Mouse (Mus musculus) CH12.LX (cell line): Measurements from ENCODE around the gene Smtnl2. TPM values are rescaled to one million over a fixed set of nuclear protein-coding genes. Genes with fewer than 3 reads are reported as not detected.
A peak's percentile ranks its signal among the peaks of the same experiment; 100 is the strongest.

Source experiments
- DNase-seq: peaks from one replicate; pipeline ENCODE4 v3.0.0-alpha.2; 2013; ENCODE audit errors: extremely low read depth
- H3K27ac ChIP-seq: 2 replicates; pipeline ENCODE4 v1.5.1; 2012; ENCODE audit warnings: low read depth, mild to moderate bottlenecking, control low read depth, moderate library complexity; ENCODE audit not compliant: insufficient read depth
- H3K27me3 ChIP-seq: replicated peaks from 2 replicates; pipeline ENCODE3; 2012; ENCODE audit warnings: inconsistent platforms
- H3K36me3 ChIP-seq, 2 experiments: replicated peaks in 1 of 2; 2 replicates each; pipeline versions ENCODE3 to v1.6.1; 2012; ENCODE audit warnings: inconsistent platforms in 1 of 2, low read length in 1 of 2, mild to moderate bottlenecking in 1 of 2, mixed read lengths in 1 of 2, moderate library complexity in 1 of 2; ENCODE audit not compliant: control insufficient read depth in 1 of 2, insufficient read depth in 1 of 2
- H3K4me1 ChIP-seq, 2 experiments: 2 replicates each; pipeline ENCODE4 v1.6.1; 2012; ENCODE audit warnings: inconsistent platforms in 1 of 2, moderate library complexity in 1 of 2; ENCODE audit not compliant: insufficient read depth in 2 of 2, control insufficient read depth in 1 of 2
- H3K4me2 ChIP-seq: 2 replicates; pipeline ENCODE4 v1.6.1; 2012; ENCODE audit warnings: low read depth, mild to moderate bottlenecking, control low read depth; ENCODE audit not compliant: poor library complexity, insufficient read depth, severe bottlenecking
- H3K4me3 ChIP-seq, 3 experiments: fragments of 150-350 bp in 1 of 3; sonication (generic) in 1 of 3; replicated peaks in 1 of 3; 2 replicates each; pipeline versions ENCODE3 to v1.5.1; 2011 to 2012; ENCODE audit warnings: low read depth in 2 of 3, low read length in 2 of 3, mild to moderate bottlenecking in 2 of 3, moderate library complexity in 2 of 3, control low read depth in 1 of 3, improper control_type of control experiment in 1 of 3, inconsistent platforms in 1 of 3, mixed read lengths in 1 of 3; ENCODE audit not compliant: poor library complexity in 1 of 3
- H3K79me2 ChIP-seq: replicated peaks from 2 replicates; pipeline ENCODE4 v1.6.1; 2012; ENCODE audit warnings: mild to moderate bottlenecking, moderate library complexity; ENCODE audit not compliant: control insufficient read depth, poor library complexity, insufficient read depth, severe bottlenecking; ENCODE audit errors: extremely low read depth
- H3K9ac ChIP-seq: 2 replicates; pipeline ENCODE4 v1.6.1; 2012; ENCODE audit warnings: low read depth, mild to moderate bottlenecking, control low read depth, moderate library complexity; ENCODE audit not compliant: insufficient read depth
- H3K9me3 ChIP-seq: replicated peaks from 2 replicates; pipeline ENCODE3; 2012; ENCODE audit warnings: low read length, inconsistent platforms, mixed read lengths
- CHD2 ChIP-seq: IDR thresholded peaks from 2 replicates; pipeline ENCODE4 v1.6.1; 2011; ENCODE audit warnings: low read length, improper control_type of control experiment
- CTCF ChIP-seq, 2 experiments: IDR thresholded peaks in 1 of 2; conservative IDR thresholded peaks in 1 of 2; 2 replicates each; pipeline ENCODE4 v1.5.1; 2011 to 2012; ENCODE audit warnings: low read depth in 2 of 2, low read length in 2 of 2, improper control_type of control experiment in 1 of 2, inconsistent platforms in 1 of 2, mild to moderate bottlenecking in 1 of 2, moderate library complexity in 1 of 2
- ETS1 ChIP-seq: conservative IDR thresholded peaks from 2 replicates; pipeline ENCODE4 v1.6.1; 2012; ENCODE audit warnings: low read depth, mild to moderate bottlenecking, inconsistent platforms, low read length, improper control_type of control experiment, moderate library complexity
- IRF4 ChIP-seq: IDR thresholded peaks from 2 replicates; pipeline ENCODE4 v1.6.1; 2014; ENCODE audit warnings: low read depth, mild to moderate bottlenecking, inconsistent platforms, low read length, improper control_type of control experiment
- JUN ChIP-seq: IDR thresholded peaks from 2 replicates; pipeline ENCODE4 v1.6.1; 2011; ENCODE audit warnings: low read depth, mild to moderate bottlenecking, low read length, improper control_type of control experiment, moderate library complexity; ENCODE audit not compliant: insufficient read depth
- MYC ChIP-seq: IDR thresholded peaks from 2 replicates; pipeline ENCODE4 v1.6.1; 2011; ENCODE audit warnings: low read depth, mild to moderate bottlenecking, improper control_type of control experiment, low read length
- NRF1 ChIP-seq: IDR thresholded peaks from 2 replicates; pipeline ENCODE4 v1.6.1; 2014; ENCODE audit warnings: low read depth, mild to moderate bottlenecking, inconsistent platforms, low read length, improper control_type of control experiment, moderate library complexity
- POLR2AphosphoS2 ChIP-seq: IDR thresholded peaks from 2 replicates; pipeline ENCODE4 v1.6.1; 2011; ENCODE audit warnings: low read depth, low read length, improper control_type of control experiment
- RCOR1 ChIP-seq: conservative IDR thresholded peaks from 2 replicates; pipeline ENCODE4 v1.6.1; 2012; ENCODE audit warnings: low read depth, mild to moderate bottlenecking, inconsistent platforms, low read length, improper control_type of control experiment
- SIN3A ChIP-seq: IDR thresholded peaks from 2 replicates; pipeline ENCODE4 v1.6.1; 2012; ENCODE audit warnings: low read length, improper control_type of control experiment, inconsistent platforms
- TCF12 ChIP-seq: IDR thresholded peaks from 2 replicates; pipeline ENCODE4 v1.6.1; 2014; ENCODE audit warnings: low read depth, mild to moderate bottlenecking, inconsistent platforms, low read length, improper control_type of control experiment
- USF1 ChIP-seq: IDR thresholded peaks from 2 replicates; pipeline ENCODE4 v1.6.1; 2014; ENCODE audit warnings: low read depth, mild to moderate bottlenecking, inconsistent platforms, low read length, improper control_type of control experiment
- ZC3H11A ChIP-seq: IDR thresholded peaks from 2 replicates; pipeline ENCODE4 v1.6.1; 2012; ENCODE audit warnings: low read depth, mild to moderate bottlenecking, inconsistent platforms, low read length, improper control_type of control experiment
- dilution Hi-C: fragments of 300-500 bp; cut with MboI; formaldehyde crosslinking; loops from 2 replicates; pipeline ENCODE4 v1.14.3; 2020; ENCODE audit warnings: low sequenced_read_pairs; ENCODE audit not compliant: extremely low pct_unique_long_range_greater_than_20kb, extremely low pct_ligation_motif_present
- in situ Hi-C: fragments of 300-500 bp; cut with MboI; formaldehyde crosslinking; loops from 3 replicates; pipeline ENCODE4 v1.14.3; 2019; ENCODE audit warnings: low sequenced_read_pairs, low pct_ligation_motif_present, low pct_unique_long_range_greater_than_20kb, mixed read lengths
- polyA plus RNA-seq: library from polyadenylated mRNA; unstranded; fragments of >175 nt; gene quantifications from 2 replicates; pipeline ENCODE4 v1.2.1, GENCODE M21; 2012; ENCODE audit warnings: low read depth; ENCODE audit not compliant: insufficient read length
- total RNA-seq, 2 experiments: library from RNA; depleted of rRNA; stranded (reverse); fragments of 300-350 nt in 1 of 2; fragments of >200 nt in 1 of 2; gene quantifications; 2 replicates each; pipeline ENCODE4 v1.2.3; 2012 to 2014

The Smtnl2 gene
- total and polyA plus RNA-seq, 3 experiments: 0.47 TPM; not detected in 1

- no peak overlapping the region for H3K4me2 ChIP-seq
- no peak overlapping the region for H3K4me3 ChIP-seq
- H3K79me2 ChIP-seq: no peaks in the 10 kb centered on the region
- DNase-seq: no peak
- H3K4me1 ChIP-seq: no peaks in the 10 kb centered on the region
- peaks cover 75% of the 10 kb centered on the region for H3K27me3 ChIP-seq
- dilution Hi-C loops: no loop called here
- no peaks in the 10 kb centered on the region for H3K36me3 ChIP-seq
- TF ChIP-seq USF1 (no peak), NRF1 (no peak)
- TF ChIP-seq, all 38 proteins: peak for 0
- Histone ChIP-seq H3K9ac (no peak overlapping the region), H3K27ac (no peak overlapping the region), H3K9me3 (peaks cover 17% of the 10 kb centered on the region)
- in situ Hi-C loops: no loop called here
Observed at GRCm38 (mm10) chr11:72378222-72378621, 33.3 kb downstream of the Smtnl2 start.

GRCm38 (mm10) chr11:72376562-72376961 lies 35.0 kb downstream of the Smtnl2 start:
- Histone ChIP-seq H3K27me3 (peaks cover 76% of the 10 kb centered on the region), H3K4me3 (no peak overlapping the region), H3K27ac (no peak overlapping the region), H3K4me1 (no peaks in the 10 kb centered on the region), H3K79me2 (no peaks in the 10 kb centered on the region), H3K9me3 (peaks cover 15% of the 10 kb centered on the region), H3K9ac (no peak overlapping the region), H3K4me2 (no peak overlapping the region), H3K36me3 (no peaks in the 10 kb centered on the region)
- in situ Hi-C loops (no loop called here), dilution Hi-C loops (no loop called here)
- no peak for TF ChIP-seq TCF12
- no peak for TF ChIP-seq ZC3H11A
- TF ChIP-seq RCOR1: no peak
- no peak for TF ChIP-seq ETS1
- no peak for TF ChIP-seq JUN
- no peak for DNase-seq

DNA sequence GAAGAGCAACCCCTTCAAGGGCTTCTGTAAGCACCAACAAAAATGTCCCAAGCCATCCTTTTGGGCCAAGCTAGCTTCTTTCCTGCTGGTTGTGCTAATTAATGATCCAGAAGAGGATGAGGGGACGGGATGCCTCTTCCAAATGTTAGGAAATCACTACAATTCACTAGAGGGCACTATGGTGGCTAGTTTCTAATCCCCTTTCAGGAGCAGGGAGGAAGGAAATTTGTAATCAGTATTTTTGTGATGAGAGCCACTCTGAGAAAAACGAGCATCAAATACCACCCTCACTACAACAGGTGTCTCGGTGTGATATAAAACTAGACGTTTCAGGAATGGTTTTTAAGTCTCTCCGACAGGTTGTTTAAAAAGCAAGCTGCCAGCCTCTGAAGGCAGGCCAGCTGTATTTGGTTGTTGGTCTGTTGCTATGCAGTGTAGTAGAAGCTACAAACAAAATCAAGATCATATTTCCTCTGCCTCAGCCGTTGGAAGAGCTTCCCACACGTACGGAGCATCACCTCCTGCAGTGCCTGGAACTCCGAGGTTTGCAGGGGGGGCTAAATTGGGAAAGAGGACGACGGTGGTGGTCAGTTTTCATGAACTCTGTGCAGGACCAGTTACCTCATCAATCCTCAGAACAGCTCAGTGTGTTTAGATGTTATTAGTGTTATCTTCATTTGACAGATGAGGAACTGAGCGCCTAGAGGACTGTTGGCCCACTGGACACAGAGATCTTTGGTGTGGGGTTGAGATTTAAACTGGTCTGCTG lies 41.4 kb downstream of the Smtnl2 start:
- no peaks in the 10 kb centered on the region for H3K79me2 ChIP-seq
- peak in 1 of 2 experiments; percentile 38; a peak in 2 of 4 replicates for TF ChIP-seq CTCF (conservative IDR thresholded peaks at IDR 0.05 in 1 of 2, IDR thresholded peaks at IDR 0.05 in 1 of 2; ENCODE audit: low read depth in 2 of 2, low read length in 2 of 2)
- no peak for TF ChIP-seq MYC
- TF ChIP-seq RCOR1: no peak
- TF ChIP-seq ETS1: no peak
- TF ChIP-seq IRF4: no peak
- no peak for TF ChIP-seq TCF12
- TF ChIP-seq SIN3A: no peak
- no peak for TF ChIP-seq POLR2AphosphoS2
- TF ChIP-seq CHD2: no peak
- H3K4me1 ChIP-seq: no peaks in the 10 kb centered on the region
- H3K9me3 ChIP-seq: peaks cover 14% of the 10 kb centered on the region
- DNase-seq: no peak
- no peak overlapping the region for H3K27ac ChIP-seq
- no peak overlapping the region for H3K4me3 ChIP-seq
- H3K36me3 ChIP-seq: no peaks in the 10 kb centered on the region
- no peak overlapping the region for H3K9ac ChIP-seq
- peaks cover 82% of the 10 kb centered on the region for H3K27me3 ChIP-seq
- H3K4me2 ChIP-seq: no peak overlapping the region
- dilution Hi-C loops (no loop called here), in situ Hi-C loops (no loop called here)
